Mouse (Mus musculus) heart, adult 11 months (tissue): ENCODE measurements at regions not wholly inside any gene's neighbourhood (a gene's known extent, or its start where the extent isn't known, plus 50 kb on each side); places are given as distances from the start of the nearest gene placed in this dataset.

Experiments
- DNase-seq: peaks from one replicate; pipeline ENCODE4 v3.0.0; 2022

DNA sequence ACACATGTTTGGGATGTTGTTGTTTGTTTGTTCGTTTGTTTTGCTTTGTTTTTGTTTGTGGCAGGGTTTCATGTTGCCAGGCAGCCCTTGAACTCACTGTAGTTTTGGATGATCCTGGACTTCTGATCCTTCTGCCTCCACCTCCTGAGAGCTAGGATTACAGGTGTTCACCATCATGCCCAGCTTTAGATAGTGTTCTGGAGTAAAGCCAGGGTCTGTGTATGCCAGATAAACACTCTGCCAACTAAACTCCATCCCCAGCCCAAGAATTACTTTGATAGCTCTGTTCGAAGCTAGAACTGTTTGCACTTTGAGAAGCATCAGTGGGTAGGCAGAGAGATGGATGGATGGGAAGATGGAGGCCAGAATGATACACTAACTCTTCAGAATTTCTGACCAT is 368.0 kb upstream of the Gm10306 start:
- DNase-seq = no peak

DNA sequence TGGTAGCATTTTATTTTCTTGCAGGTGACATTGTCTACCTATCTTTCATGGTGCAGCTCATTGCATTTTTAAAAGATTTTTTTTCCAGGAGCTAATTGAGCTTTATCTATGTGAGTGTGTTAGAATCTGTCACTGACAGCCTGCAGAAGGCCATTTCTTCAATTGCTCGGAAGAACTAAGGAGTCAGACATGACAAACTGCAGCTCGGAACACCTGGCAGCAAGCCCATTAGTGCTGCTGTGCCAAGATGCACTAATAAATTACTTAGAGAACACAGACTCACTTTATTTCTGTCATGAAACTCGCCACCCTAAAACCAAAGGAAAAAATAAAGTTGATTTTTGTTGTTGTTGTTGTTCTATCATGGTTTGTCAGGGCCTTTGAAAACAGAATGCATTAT is 367.5 kb upstream of the Gm10306 start:
- DNase-seq = no peak

DNA sequence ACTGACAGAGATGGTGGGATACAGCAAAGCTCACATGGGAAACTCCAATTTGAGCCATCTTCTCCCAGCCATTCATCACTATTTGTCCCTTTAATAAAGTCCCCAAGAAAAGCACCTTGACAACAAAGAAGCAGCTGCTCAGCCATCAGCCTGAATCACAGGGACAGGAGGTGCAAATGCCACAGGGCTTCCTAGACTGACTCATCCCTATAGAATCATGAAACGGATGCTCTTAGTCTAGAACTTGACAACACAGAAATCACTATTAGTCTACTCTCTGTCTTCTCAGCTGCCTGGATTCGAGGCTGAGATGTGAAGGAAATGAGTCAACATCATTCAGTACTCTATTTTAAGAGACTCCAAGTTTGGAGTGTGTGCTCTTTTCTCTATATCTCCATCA is 365.4 kb upstream of the Gm10306 start:
- no peak for DNase-seq

DNA sequence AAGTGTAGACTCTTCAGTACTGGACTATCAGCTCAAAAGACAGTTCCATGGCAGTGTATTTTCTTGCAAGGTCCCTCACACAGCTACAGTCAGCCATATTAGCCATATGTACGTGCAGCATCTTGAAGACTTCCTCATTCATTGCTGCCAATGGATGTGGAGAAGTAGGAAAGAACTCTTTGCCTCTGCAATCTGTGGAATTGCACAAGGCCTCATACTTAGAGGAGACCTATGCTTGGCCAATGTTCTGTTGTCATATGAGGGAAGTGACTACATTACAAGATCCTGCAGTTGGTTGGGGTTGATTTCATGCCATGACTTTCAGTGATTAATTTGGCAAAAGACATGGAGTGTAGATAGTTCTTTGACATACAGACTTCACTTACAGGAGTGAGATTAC is 340.1 kb upstream of the Gm10306 start:
- no peak for DNase-seq

DNA sequence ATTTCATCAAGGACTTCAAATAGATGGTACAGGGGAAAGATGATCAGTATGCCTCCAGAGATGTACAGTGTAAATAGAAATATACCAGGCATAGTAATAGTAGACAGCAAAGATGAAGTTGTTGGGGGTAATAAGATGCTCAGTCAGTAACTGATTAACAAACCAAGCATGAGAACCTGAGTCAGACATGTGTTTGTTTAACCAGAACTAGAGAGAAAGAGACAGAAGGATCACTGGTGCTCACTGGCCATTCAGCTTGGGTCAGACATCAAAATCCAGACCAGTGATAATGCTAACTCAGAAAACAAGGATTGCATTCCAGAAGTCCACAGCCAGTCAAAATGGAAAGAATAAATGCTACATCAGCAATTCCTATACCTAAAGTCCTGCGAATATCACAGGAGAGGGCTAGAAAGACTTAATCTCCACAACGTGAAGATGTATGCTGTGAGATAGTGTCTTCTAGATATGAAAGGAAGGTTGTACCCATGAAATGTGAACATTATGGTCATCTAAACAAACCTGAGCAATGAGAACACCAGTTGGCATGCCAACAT is 320.6 kb upstream of the Gm10306 start:
- DNase-seq = no peak

DNA sequence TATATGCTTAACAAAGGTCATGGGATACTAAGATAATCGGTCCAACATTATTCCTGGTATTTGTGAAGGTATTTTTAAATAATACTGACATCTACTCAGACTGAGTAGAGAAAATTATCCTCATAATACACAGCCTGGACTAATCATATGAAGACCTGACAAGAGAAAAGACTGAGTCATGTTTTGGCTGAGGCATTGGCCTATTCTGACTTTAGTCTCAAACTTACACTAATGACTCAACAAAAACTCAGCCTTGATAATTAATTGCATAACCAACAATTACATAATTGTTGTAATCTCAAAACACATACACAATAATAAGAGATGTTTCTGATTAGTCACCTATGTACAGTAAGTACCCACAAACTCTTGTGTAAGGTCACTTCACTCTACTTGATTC is 300.3 kb upstream of the Gm10306 start:
- DNase-seq = no peak

DNA sequence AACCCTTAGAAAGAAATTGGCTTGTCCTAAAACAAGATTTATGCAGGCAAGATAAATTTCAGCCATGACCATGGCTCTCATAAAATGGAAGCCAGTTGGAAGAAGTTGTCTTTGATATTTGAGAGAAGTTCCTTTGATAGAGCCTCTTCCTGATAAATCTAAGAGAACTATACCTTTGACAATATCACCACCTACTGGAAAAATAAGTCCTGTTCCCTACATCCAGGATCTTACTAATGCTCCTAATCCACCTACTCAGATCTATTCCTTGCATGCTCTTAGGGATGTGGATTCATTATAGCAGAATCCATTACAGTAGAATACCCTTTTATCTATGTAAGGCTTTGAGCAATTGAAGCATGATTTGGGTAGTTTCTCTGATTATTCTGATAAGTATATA is 295.2 kb upstream of the Gm10306 start:
- no peak for DNase-seq

DNA sequence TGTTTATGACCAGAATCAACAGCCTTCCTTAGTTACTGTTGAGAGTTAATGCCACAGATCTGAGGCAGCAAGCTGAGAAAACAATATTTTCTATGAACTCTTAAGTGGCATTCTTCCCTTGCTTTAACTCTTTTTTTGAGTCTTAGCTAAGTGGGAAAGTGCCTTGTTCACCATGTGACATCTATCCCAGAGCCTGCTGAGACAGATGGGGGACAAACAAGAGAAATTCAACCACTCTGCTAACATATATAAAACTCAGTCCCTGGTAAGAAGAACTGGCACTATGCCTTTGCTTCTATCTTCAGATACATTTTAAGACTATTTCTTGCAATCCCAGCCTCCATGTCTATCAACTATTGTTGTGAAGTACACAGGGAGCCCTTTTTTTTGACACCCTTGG is 274.6 kb upstream of the Gm10306 start:
- no peak for DNase-seq

DNA sequence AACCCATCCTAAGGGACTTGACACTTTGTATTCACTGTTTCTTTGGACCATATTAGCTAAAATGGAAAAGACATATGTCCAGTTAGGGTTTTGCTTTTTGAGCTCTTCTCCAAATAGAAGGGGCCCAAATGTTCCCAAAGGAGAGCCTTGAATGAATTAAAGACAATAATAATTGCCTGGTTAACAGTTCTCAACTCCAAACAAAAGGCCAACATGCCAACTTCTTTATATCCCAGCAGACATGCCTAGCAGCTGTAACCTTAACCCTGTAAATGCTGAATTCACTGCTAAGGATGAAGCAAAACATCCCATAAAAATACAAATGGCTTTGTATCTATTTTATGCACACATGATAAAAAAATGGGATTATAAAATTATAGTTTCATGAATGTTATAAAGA is 264.2 kb upstream of the Gm10306 start:
- no peak for DNase-seq

DNA sequence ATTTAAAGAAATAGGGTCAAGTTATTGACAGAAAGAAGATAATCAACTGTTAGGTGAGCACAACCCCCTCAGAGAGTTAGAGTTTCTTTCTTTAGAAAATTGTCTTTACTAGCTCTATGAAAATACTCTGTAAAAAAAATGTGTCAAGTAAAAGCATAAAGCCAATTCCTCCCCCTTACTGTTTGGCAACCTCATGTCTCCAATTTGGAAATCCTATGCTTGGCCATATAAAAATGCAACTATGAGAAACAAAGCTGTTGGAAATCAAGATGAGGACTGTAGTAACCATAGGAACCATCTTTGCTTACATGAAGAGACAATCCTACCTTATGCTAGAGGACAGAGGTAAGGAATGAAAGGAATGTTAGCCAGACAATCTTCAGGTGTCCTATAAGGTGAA is 239.0 kb upstream of the Gm10306 start:
- no peak for DNase-seq

DNA sequence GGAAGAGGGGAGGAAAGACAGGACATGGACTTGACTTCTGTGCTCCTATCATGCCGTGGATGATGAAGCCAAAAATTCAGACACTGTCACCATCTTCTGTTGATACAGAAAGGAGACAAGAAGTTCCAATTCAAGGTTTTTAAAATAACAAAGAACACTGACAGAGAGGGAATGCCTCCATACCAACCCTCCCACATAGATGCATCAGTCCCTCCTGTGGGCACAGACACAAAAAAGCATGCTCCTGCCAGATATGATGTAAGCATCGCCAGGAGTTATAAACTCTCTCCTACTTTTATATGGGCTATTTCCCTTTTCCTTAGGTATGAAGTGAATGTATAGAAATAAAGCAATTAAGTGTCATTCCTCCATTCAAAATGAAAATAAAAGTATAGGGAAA is 229.6 kb upstream of the Gm10306 start:
- no peak for DNase-seq

DNA sequence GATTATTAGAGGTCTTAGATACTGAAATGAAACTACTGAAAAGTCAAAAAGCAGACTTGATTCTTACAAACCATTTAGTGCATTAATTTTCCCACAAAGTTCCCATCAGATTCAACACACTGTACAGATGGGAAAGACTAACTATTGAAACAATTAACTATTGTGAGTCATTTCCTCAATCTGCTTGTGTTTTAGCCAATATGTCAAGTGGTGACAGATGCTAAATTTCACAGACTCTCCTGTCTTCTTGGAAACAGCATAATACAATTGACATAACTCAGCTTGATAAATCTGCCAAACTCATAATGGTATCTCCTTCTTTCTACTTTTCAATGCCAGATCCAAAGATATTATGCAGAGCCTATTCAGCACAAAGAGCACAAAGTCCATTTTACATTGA is 213.0 kb upstream of the Gm10306 start:
- no peak for DNase-seq

DNA sequence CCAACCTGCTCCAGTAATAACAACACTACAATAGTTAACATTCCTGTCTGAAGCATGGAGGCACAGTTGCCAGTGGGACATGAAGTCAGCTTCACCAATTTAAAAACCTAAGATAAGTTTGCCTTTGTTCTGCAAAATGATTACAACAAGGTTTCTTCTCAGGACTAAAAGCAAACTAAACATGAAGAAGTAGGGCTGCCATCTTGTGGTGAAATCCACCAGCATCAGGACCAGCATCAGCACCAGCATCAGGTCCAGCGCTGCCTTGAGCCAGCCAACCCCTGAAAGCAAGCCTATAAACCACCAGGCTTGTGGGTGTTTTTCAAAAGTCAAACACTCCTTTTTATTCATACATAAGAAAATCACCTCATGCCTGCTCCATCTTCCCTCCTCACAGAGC is 207.1 kb upstream of the Gm10306 start:
- no peak for DNase-seq

DNA sequence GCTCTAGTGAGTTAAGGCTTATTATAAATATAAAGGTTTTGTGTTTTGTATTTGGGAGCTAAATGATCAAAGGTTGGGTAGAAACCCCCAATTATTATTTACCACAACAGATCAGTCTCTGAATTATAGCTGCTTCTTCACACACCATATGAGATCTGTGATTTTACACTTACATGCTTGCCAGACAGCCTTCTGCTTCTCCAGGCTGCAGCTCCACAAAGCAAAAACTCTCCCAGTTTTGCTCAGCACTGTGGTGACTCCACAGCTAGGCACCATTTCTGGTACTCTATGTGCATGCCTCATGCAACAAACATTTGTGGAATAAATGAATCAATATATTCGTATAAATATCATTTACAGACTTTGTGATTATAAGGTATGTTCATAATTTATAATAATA is 199.4 kb upstream of the Gm10306 start:
- no peak for DNase-seq

DNA sequence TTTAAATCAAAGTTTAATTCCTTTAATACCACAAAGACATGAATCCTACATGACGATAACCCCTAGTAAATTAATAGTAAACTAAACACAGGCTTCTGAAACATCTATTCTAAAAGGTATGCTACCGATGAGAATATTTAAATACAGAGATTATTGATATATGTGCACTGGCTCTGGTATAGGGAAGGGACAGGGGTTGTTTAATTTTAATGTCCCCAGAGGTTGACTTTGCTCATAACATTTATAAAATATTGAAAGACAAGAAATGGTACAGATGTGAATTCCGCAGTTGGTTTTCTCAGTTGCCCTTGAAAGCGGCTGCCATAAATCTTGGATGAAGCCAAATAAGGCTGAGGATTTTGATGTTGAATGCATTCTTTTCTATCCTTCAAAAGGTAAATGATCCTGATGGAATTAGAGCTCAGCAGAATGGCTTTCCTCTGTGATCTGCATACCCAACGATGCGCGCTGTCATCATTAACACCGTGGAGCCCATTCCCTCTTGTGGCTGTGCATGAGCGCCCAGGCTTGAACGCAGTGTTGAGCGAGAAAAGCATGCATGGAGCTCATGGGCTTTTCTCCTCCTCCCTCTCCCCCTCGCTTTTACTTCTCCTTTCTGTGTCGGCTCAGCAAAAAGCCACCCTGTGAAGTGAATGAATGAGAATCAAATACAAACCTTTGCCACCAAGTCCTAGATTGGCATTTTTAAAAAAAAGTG is 195.4 kb upstream of the Gm10306 start:
- no peak for DNase-seq

DNA sequence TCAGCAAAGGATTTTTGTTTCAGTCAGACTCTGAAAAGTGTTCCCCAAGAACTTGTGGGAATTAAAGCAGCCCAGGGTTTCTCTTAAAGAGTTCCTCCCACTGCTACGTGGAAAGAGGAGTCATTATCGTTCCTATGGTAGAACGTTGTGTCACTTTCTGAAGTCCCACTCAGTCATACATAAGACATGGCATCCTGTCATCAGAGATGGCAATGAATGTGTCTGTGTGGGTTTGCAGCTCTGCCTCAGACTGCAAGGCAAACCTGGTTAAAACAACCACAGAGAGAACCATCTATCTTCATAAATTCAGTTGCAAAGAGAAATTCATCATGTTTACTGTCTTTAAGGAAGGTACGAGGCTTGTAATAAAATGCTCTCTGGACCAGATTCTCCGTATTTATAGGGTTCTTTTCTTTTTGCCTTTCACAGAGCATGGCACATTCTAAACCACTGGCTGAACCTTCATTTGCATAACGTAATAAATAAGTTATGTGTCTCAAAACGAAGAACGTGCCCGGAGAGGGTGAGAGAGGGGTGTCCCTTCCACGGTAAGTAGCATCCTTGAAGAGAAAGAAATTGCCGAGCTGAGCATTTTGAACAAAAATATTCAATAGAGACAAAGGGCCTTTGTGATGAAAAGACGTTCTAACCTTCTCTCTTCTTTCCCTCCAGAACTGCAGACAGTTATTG is 194.7 kb upstream of the Gm10306 start:
- no peak for DNase-seq

DNA sequence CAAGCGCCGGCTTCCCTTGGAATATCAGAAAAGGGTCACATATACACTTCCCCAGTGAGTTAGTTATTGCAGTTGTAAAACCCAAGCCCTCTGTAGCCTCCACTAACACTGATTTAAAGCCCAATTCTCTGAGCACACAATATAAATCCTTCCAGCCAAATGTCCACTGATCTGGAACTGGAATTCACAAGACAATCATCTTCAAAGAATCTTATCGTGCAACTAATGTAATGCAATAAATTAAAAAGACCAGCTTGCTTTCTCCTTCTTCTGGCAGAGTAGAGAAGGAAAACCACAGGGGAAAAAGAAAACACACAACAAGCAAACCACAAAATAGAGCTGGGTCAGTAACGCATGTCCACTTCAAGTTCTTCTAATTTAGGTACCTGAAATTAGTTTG is 191.0 kb upstream of the Gm10306 start:
- no peak for DNase-seq

DNA sequence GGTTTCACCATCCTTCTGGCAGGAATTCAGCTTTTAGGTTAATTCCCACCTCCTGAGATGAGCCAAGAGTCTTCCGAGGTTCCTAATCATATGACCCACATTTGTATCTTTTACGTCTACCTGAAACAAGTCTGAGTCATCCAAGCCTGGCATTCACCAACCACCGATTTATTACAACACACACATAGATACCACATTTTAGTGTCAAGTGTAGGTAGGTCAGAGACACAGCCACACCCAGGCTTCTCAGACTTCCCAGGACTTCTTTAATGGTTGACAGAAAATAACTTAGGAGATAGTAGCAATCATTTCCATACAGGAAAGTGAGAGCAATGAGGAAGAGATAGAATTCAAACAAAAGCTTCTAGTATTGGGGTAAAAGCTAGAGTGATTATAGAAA is 189.2 kb upstream of the Gm10306 start:
- DNase-seq = no peak

DNA sequence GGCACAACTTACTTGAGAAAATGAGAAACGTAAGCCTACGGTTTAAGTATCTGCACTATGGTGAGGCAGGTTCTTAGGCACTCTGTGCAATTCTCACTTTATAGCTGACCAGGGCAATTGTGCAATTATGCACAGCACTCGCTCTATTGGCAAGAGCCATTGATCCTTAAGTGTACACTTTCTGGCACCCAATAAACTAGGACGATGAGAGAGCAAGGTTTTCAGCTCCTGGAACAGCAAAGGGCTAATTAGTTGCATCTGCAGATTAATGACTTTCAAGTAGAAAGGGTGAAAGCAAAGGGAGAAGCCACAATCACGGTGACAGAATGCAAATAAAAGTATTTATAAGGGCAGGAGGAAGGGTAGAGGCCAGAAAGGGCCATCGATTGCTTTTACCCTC is 185.4 kb upstream of the Gm10306 start:
- no peak for DNase-seq

DNA sequence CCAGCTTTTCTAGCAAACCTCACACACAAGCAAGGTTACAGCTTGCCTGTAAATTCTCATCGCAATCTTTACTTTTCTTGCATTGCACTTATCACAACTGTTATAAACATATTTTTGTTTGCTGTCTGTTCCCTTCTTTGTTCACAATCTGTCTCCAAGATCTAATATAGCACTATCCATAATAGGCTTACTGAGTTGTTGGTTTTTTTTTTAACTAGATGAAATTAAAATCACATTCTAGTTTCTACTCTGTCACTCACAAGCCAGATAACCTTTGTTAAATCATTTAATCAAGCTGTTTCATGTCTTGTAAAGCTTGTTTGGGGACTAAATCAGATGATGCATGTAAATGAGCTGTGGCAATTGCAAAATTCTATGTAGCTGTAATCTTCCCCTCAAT is 180.1 kb upstream of the Gm10306 start:
- no peak for DNase-seq

DNA sequence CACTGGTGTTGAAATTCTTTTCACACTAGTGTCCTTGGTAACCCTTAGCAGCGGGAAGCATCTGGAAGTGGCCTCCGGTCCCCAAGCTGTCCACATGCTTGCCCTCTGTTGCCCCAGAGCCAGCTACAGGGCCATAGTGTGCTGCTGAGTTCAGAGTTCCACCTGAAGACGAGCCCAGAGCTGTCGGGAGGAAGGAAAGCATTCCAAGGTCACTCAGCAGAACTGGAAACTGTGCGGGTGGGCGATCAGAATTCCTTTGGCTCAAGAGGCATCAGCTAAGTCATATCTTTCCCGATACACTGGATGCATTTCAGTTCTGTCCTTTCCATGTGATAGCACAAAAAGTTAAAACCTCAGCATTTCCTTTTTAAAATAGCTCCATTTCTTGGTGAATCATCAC is 170.6 kb upstream of the Gm10306 start:
- DNase-seq = no peak

DNA sequence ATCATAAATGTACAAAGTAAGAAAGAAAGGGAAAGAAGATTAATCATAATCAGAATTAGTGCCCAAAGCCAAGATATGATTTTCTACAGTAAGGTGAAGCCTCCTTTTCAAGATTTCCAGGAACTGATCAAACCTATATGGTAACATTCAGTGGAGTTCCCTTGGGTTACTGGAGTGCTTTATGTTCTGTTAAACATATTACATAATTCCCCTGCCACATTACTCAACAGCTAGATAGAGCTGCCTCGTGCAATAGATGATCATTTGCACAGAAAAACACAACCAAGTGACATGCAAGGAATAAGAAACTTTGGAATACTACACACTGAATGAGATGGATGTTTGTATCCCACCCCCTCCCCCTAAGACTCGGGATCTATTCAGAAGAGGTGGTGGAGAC is 168.0 kb upstream of the Gm10306 start:
- no peak for DNase-seq

DNA sequence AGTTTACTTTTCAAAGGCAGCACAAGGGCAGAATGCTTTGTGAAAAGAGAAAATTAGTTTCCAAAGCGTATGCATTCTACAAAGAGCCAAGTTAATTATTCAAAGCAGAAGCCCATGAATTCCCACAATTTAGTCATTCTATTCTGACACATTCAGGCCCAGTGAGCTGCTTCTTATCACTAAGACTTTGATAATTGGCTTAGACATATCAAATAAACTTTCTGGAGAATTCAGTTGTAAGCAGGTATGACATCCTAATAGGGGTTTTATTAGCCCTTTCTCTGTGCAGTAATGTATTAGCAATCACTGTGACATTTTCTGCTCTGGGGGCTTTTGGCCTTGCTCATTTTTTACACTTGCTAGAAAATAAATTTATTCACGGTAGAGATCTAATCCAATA is 161.9 kb upstream of the Gm10306 start:
- no peak for DNase-seq

DNA sequence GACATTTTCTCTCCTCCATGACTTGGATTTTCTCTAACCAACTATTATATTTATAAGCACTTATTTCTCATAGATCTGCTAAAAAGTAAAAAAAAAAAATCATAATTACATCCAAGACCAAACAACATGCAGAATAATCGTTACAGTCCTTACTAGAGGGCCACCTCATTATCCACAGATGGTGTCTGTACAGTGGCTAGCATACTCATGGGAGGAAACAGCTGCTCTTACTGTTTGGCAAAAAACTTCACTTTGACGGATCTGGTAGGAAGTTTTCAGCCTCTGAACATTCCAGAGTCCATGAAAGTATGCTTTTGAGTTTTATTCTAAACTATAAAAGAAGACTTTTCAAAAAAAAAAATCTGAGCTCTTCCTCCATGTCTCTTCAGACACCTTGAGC is 159.1 kb upstream of the Gm10306 start:
- DNase-seq = no peak

DNA sequence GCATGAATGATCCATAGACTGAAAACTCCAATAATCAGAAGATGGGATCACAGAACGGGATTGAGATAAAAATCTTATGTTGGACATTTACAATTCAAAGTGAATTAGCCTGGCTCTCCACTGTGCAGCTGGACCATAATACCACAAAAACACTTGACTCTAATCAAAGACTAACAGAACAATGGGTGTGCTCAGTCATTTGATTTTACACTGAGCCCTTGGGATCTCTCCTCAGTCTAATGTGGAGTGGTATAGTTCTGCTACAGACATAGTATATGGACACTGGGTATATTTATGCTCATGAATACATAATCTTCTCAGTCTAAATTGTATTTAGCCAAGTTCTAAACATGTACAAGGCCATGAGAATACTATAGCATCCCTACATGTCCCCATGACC is 149.4 kb upstream of the Gm10306 start:
- DNase-seq = no peak
